ENCODE assay signal across 8 mouse cellular contexts in genomic region chr11:77800869-77801701, GRCm38 (mm10). TPM values are rescaled to one million over a fixed set of nuclear protein-coding genes. Genes with fewer than 3 reads are reported as not detected.
A peak's percentile ranks its signal among the peaks of the same experiment; 100 is the strongest.
DNase-seq lines count a peak whose midpoint lies in the region; ATAC-seq and TF ChIP-seq lines count a peak whose summit lies in the region.

No protein-coding gene starts in this region.

- H3K4me1 ChIP-seq in E14TG2a.4 (replicated peaks; ENCODE audit: low read depth, low read length), result peaks cover 53% of the 10 kb centered on the region
- peaks cover 14% of the 10 kb centered on the region for H3K4me1 ChIP-seq in hindbrain, embryonic 15.5 days (replicated peaks)
- no peaks in the 10 kb centered on the region for H3K4me1 ChIP-seq in midbrain, postnatal 0 days (ENCODE audit: insufficient read depth, low read length)

- no peaks in the 10 kb centered on the region for H3K36me3 ChIP-seq in E14TG2a.4 (ENCODE audit: insufficient read depth, low read length)
- H3K36me3 ChIP-seq in hindbrain, embryonic 15.5 days, result no peaks in the 10 kb centered on the region
- no peaks in the 10 kb centered on the region for H3K36me3 ChIP-seq in midbrain, postnatal 0 days (ENCODE audit: insufficient read depth, low read length)

- WGBS in hindbrain, embryonic 15.5 days, result 31% methylated on average over 15 of the region's 15 CpGs
- WGBS in midbrain, postnatal 0 days, result 34% methylated on average over 15 of the region's 15 CpGs

- H3K9ac ChIP-seq in hindbrain, embryonic 15.5 days, result no peak overlapping the region
- H3K9ac ChIP-seq in midbrain, postnatal 0 days (replicated peaks; ENCODE audit: low read length, poor library complexity, severe bottlenecking), result no peak overlapping the region

- no peak for TF ChIP-seq CTCF in E14TG2a.4 (conservative IDR thresholded peaks at IDR 0.05; ENCODE audit: low read length)
- TF ChIP-seq CTCF in midbrain, postnatal 0 days (IDR thresholded peaks at IDR 0.05), result no peak

- 0 out of 2 replicates have a peak, but pooled peaks have one; percentile 36 for ATAC-seq in hindbrain, embryonic 15.5 days (ENCODE audit: low FRiP score, low read depth)
- ATAC-seq in midbrain, postnatal 0 days (ENCODE audit: low FRiP score), result peak; percentile 38; the same call in 1 of the 2 replicates

- peak overlapping the region; percentile 32 for H3K4me3 ChIP-seq in E14TG2a.4 (replicated peaks; ENCODE audit: low read length)
- H3K4me3 ChIP-seq in hindbrain, embryonic 15.5 days, result no peak overlapping the region
- no peak overlapping the region for H3K4me3 ChIP-seq in midbrain, postnatal 0 days (ENCODE audit: low read depth, low read length)

- peak; percentile 77 for DNase-seq in adrenal gland, postnatal 25 days
- peak; percentile 78 for DNase-seq in gastrocnemius, postnatal 10 days
- peak; percentile 82 for DNase-seq in liver
- no peak for DNase-seq in midbrain, postnatal 0 days (ENCODE audit: low spot score)
- peak; percentile 80 to 89 for DNase-seq in thymus, adult 18-20 months
- no peak for DNase-seq in cerebellum, adult 11-12 months

- no peak overlapping the region for H3K4me2 ChIP-seq in hindbrain, embryonic 15.5 days
- no peak overlapping the region for H3K4me2 ChIP-seq in midbrain, postnatal 0 days (ENCODE audit: low read depth, low read length, poor library complexity, severe bottlenecking)

- H3K27me3 ChIP-seq in E14TG2a.4 (ENCODE audit: insufficient read depth, low read length), result no peaks in the 10 kb centered on the region
- no peaks in the 10 kb centered on the region for H3K27me3 ChIP-seq in hindbrain, embryonic 15.5 days
- no peaks in the 10 kb centered on the region for H3K27me3 ChIP-seq in midbrain, postnatal 0 days (ENCODE audit: insufficient read depth, low read length)

- H3K9me3 ChIP-seq in E14TG2a.4 (ENCODE audit: low read length), result no peaks in the 10 kb centered on the region
- no peaks in the 10 kb centered on the region for H3K9me3 ChIP-seq in hindbrain, embryonic 15.5 days
- no peaks in the 10 kb centered on the region for H3K9me3 ChIP-seq in midbrain, postnatal 0 days (ENCODE audit: low read length)

- H3K27ac ChIP-seq in hindbrain, embryonic 15.5 days (replicated peaks), result no peak overlapping the region
- H3K27ac ChIP-seq in midbrain, postnatal 0 days (ENCODE audit: low read depth, low read length), result no peak overlapping the region

RNA-seq across cellular contexts. Expression of gene Gm10277, which starts 13.5 kb away (rescaled TPM):
- total RNA-seq in adrenal gland, postnatal 25 days (2021), result not detected in 2 replicates
- total RNA-seq in gastrocnemius, postnatal 10 days (2021), result not detected
- 1.4 and 1.9 TPM in 2 replicates for polyA plus RNA-seq in hindbrain, embryonic 15.5 days (2015; fragmentation: Nextera tagmentation; extraction: Ambion mirVana)
- total RNA-seq in midbrain, postnatal 0 days (2014; rRNA removed), result not detected in 2 replicates
- 0.44 and 1.0 TPM in 2 replicates for polyA plus RNA-seq in midbrain, postnatal 0 days (2015; fragmentation: Nextera tagmentation; extraction: Ambion mirVana)

RNA-seq across cellular contexts. Expression of gene Myo18a, which starts 38.0 kb away (rescaled TPM):
- total RNA-seq in adrenal gland, postnatal 25 days (2021), result 60.7 and 84.2 TPM in 2 replicates
- 100 to 1,000 TPM; 300 to 302 TPM for total RNA-seq in gastrocnemius, postnatal 10 days (2021)
- polyA plus RNA-seq in hindbrain, embryonic 15.5 days (2015; fragmentation: Nextera tagmentation; extraction: Ambion mirVana), result 43.7 and 48.3 TPM in 2 replicates
- total RNA-seq in midbrain, postnatal 0 days (2014; rRNA removed), result 74.2 and 82.0 TPM in 2 replicates
- 30.4 and 35.0 TPM in 2 replicates for polyA plus RNA-seq in midbrain, postnatal 0 days (2015; fragmentation: Nextera tagmentation; extraction: Ambion mirVana)

Comparison
In these comparisons a context has a peak if more than half of its experiments do, and no peak if none do; other contexts are left out.
1. DNase-seq: peak in adrenal gland, postnatal 25 days (single experiment), gastrocnemius, postnatal 10 days (single experiment), liver (single experiment) and thymus, adult 18-20 months (2 of 2); none in midbrain, postnatal 0 days (single experiment) and cerebellum, adult 11-12 months (single experiment).